Mouse (Mus musculus) MEL (cell line): ENCODE measurements at regions not wholly inside any gene's neighbourhood (a gene's known extent, or its start where the extent isn't known, plus 50 kb on each side); places are given as distances from the start of the nearest gene placed in this dataset.

Source experiments
- DNase-seq: peaks from one replicate; pipeline ENCODE4 v3.0.0; 2011; ENCODE audit warnings: low read depth, low spot score
- H3K27ac ChIP-seq: 2 replicates; pipeline ENCODE4 v1.5.1; 2012; ENCODE audit warnings: low read depth, mild to moderate bottlenecking, control low read depth, low read length, moderate library complexity; ENCODE audit not compliant: control insufficient read depth
- H3K27me3 ChIP-seq, 2 experiments: fragments of 150-350 bp in 1 of 2; sonication (generic) in 1 of 2; 2 replicates each; pipeline ENCODE4 v1.6.1; 2012; ENCODE audit warnings: low read length in 2 of 2, mild to moderate bottlenecking in 2 of 2, improper control_type of control experiment in 1 of 2, moderate library complexity in 1 of 2; ENCODE audit not compliant: insufficient read depth in 2 of 2, control insufficient read depth in 1 of 2
- H3K36me3 ChIP-seq, 2 experiments: 2 replicates each; pipeline ENCODE4 v1.6.1; 2012 to 2014; ENCODE audit warnings: low read length in 2 of 2, improper control_type of control experiment in 1 of 2, inconsistent platforms in 1 of 2, mild to moderate bottlenecking in 1 of 2; ENCODE audit not compliant: insufficient read depth in 2 of 2, control insufficient read depth in 1 of 2
- H3K4me1 ChIP-seq, 2 experiments: fragments of 150-350 bp in 1 of 2; sonication (generic) in 1 of 2; 2 replicates each; pipeline ENCODE4 v1.6.1; 2012; ENCODE audit warnings: low read length in 2 of 2, improper control_type of control experiment in 1 of 2, mild to moderate bottlenecking in 1 of 2; ENCODE audit not compliant: insufficient read depth in 2 of 2, control insufficient read depth in 1 of 2
- H3K4me3 ChIP-seq, 2 experiments: fragments of 150-350 bp in 1 of 2; sonication (generic) in 1 of 2; 2 replicates each; pipeline ENCODE4 v1.5.1; 2012; ENCODE audit warnings: low read depth in 2 of 2, low read length in 2 of 2, mild to moderate bottlenecking in 2 of 2, moderate library complexity in 2 of 2, control low read depth in 1 of 2, improper control_type of control experiment in 1 of 2; ENCODE audit not compliant: control insufficient read depth in 1 of 2, insufficient read depth in 1 of 2
- H3K79me2 ChIP-seq: 2 replicates; pipeline ENCODE4 v1.6.1; 2012; ENCODE audit warnings: mild to moderate bottlenecking, low read length, moderate library complexity; ENCODE audit not compliant: control insufficient read depth, poor library complexity, insufficient read depth
- H3K9ac ChIP-seq: 2 replicates; pipeline ENCODE4 v1.6.1; 2012; ENCODE audit warnings: low read depth, mild to moderate bottlenecking, control low read depth, low read length, moderate library complexity; ENCODE audit not compliant: control insufficient read depth, poor library complexity, severe bottlenecking
- H3K9me3 ChIP-seq: fragments of 150-350 bp; sonication (generic); replicated peaks from 2 replicates; pipeline ENCODE4 v1.6.1; 2012; ENCODE audit warnings: mild to moderate bottlenecking, low read length, improper control_type of control experiment, moderate library complexity; ENCODE audit not compliant: insufficient read depth
- EP300 ChIP-seq, 2 experiments: IDR thresholded peaks; 2 replicates each; pipeline ENCODE4 v1.6.1; 2011; ENCODE audit warnings: improper control_type of control experiment in 2 of 2, low read length in 2 of 2, low read depth in 1 of 2, mild to moderate bottlenecking in 1 of 2
- GATA1 ChIP-seq: IDR thresholded peaks from 2 replicates; pipeline ENCODE4 v1.6.1; 2011; ENCODE audit warnings: low read depth, low read length, improper control_type of control experiment
- RAD21 ChIP-seq: IDR thresholded peaks from 2 replicates; pipeline ENCODE4 v1.6.1; 2011; ENCODE audit warnings: mild to moderate bottlenecking, low read depth, low read length, improper control_type of control experiment
- RCOR1 ChIP-seq: IDR thresholded peaks from 2 replicates; pipeline ENCODE4 v1.6.1; 2012; ENCODE audit warnings: low read depth, mild to moderate bottlenecking, inconsistent platforms, low read length, improper control_type of control experiment
- TCF12 ChIP-seq: IDR thresholded peaks from 2 replicates; pipeline ENCODE4 v1.6.1; 2014; ENCODE audit warnings: low read depth, mild to moderate bottlenecking, inconsistent platforms, low read length, improper control_type of control experiment, moderate library complexity
- USF2 ChIP-seq, 2 experiments: IDR thresholded peaks; 2 replicates each; pipeline ENCODE4 v1.6.1; 2011 to 2012; ENCODE audit warnings: improper control_type of control experiment in 2 of 2, low read length in 2 of 2, borderline replicate concordance in 1 of 2, inconsistent platforms in 1 of 2, low read depth in 1 of 2, mild to moderate bottlenecking in 1 of 2; ENCODE audit not compliant: insufficient read depth in 1 of 2
- ZC3H11A ChIP-seq: IDR thresholded peaks from 2 replicates; pipeline ENCODE4 v1.6.1; 2012; ENCODE audit warnings: low read depth, mild to moderate bottlenecking, inconsistent platforms, low read length, improper control_type of control experiment

- H3K27me3 ChIP-seq, result no peaks in the 10 kb centered on the region
- peaks cover 0 to 3% of the 10 kb centered on the region in 2 experiments; a peak in 2 of 4 replicates for H3K36me3 ChIP-seq
- H3K4me3 ChIP-seq, result no peak overlapping the region
- no peaks in the 10 kb centered on the region for H3K79me2 ChIP-seq
- no peak overlapping the region for H3K27ac ChIP-seq
- TF ChIP-seq USF2 (IDR thresholded peaks at IDR 0.05; ENCODE audit: borderline replicate concordance in 1 of 2, insufficient read depth in 1 of 2, low read depth in 1 of 2, low read length in 2 of 2) (no peak), TCF12 (peak; percentile 57; the same call in 1 of the 2 replicates), GATA1 (peak; percentile 54; the same call in 1 of the 2 replicates), RAD21 (no peak), ZC3H11A (no peak), RCOR1 (no peak), EP300 (IDR thresholded peaks at IDR 0.05; ENCODE audit: low read depth in 1 of 2, low read length in 2 of 2) (peak; percentile 48 to 55; a peak in 3 of 4 replicates)
- TF ChIP-seq, all 39 proteins: peak for 3
- Histone ChIP-seq H3K4me1 (no peaks in the 10 kb centered on the region), H3K9ac (no peak overlapping the region), H3K9me3 (no peaks in the 10 kb centered on the region)
- DNase-seq, result peak; percentile 12
These were observed 333.7 kb upstream of the Tgif2lx1 start for GRCm38 (mm10) chrX:118814259-118814658.
